Mouse (Mus musculus) stomach, postnatal 0 days (tissue): ENCODE measurements around the gene Nim1k. TPM values are rescaled to one million over a fixed set of nuclear protein-coding genes. Genes with fewer than 3 reads are reported as not detected.

Source experiments
- ATAC-seq: fragments of 200-750 bp; cut with Nextera tagmentation; 2 replicates; pipeline ENCODE4 v1.8.0; 2017; ENCODE audit not compliant: low FRiP score, low TSS enrichment
- DNase-seq: peaks from one replicate; pipeline ENCODE4 v3.0.0-alpha.2; 2016; ENCODE audit warnings: low spot score
- H3K27ac ChIP-seq: fragments of 300-500 bp; sonication (generic); replicated peaks from 2 replicates; pipeline ENCODE4 v1.5.1; 2014; ENCODE audit warnings: mild to moderate bottlenecking, control low read depth
- H3K27me3 ChIP-seq: fragments of 300-500 bp; sonication (generic); 2 replicates; pipeline ENCODE4 v1.6.1; 2014; ENCODE audit warnings: low read length; ENCODE audit not compliant: control insufficient read depth, insufficient read depth
- H3K36me3 ChIP-seq: fragments of 300-500 bp; sonication (generic); 2 replicates; pipeline ENCODE4 v1.6.1; 2014; ENCODE audit warnings: low read length, mixed read lengths; ENCODE audit not compliant: control insufficient read depth, insufficient read depth
- H3K4me1 ChIP-seq: fragments of 300-500 bp; sonication (generic); replicated peaks from 2 replicates; pipeline ENCODE4 v1.6.1; 2014; ENCODE audit warnings: antibody characterized with exemption; ENCODE audit not compliant: control insufficient read depth, insufficient read depth
- H3K4me2 ChIP-seq: fragments of 300-500 bp; sonication (generic); replicated peaks from 2 replicates; pipeline ENCODE4 v1.6.1; 2014; ENCODE audit warnings: low read depth, mild to moderate bottlenecking, control low read depth, moderate library complexity
- H3K4me3 ChIP-seq: fragments of 300-500 bp; sonication (generic); 2 replicates; pipeline ENCODE4 v1.5.1; 2014; ENCODE audit warnings: low read depth, low read length, control low read depth
- H3K9ac ChIP-seq: fragments of 300-500 bp; sonication (generic); 2 replicates; pipeline ENCODE4 v1.6.1; 2014; ENCODE audit warnings: mild to moderate bottlenecking, low read length, control low read depth, mixed read lengths
- H3K9me3 ChIP-seq: fragments of 300-500 bp; sonication (generic); 2 replicates; pipeline ENCODE4 v1.6.1; 2016; ENCODE audit warnings: low read length; ENCODE audit not compliant: control insufficient read depth
- CTCF ChIP-seq: IDR thresholded peaks from 2 replicates; pipeline ENCODE4 v1.5.1; 2016; ENCODE audit warnings: antibody characterized with exemption, low read depth, mild to moderate bottlenecking, moderate library complexity
- EP300 ChIP-seq: optimal IDR thresholded peaks from 2 replicates; pipeline ENCODE3; 2016; ENCODE audit warnings: antibody characterized with exemption
- WGBS: fragments of 180-500 bp; shearing (Covaris S2); extraction: QIAGEN DNeasy Blood & Tissue Kit; methylation state at CpG from one replicate; pipeline ENCODE4 v1.1.7; 2014; 5-methylcytosine and 5-hydroxymethylcytosine counted together
- polyA plus RNA-seq: library from polyadenylated mRNA; unstranded; fragments of >200 nt; fragmentation: Nextera tagmentation; extraction: Ambion mirVana; gene quantifications from 2 replicates; pipeline ENCODE4 v1.2.1, GENCODE M21; 2015

The Nim1k gene
- polyA plus RNA-seq, 1 experiment from 2014 or later: 0.53 TPM

- no peaks in the 10 kb centered on the region for H3K27me3 ChIP-seq
- H3K36me3 ChIP-seq: peaks cover 5% of the 10 kb centered on the region
- H3K4me3 ChIP-seq: peak overlapping the region; percentile 82
- H3K4me1 ChIP-seq: peaks cover 6% of the 10 kb centered on the region; the same call in 1 of the 2 replicates
- TF ChIP-seq EP300 (no peak), CTCF (no peak)
- WGBS: under 1% methylated on average over 57 of the region's 66 CpGs
- H3K27ac ChIP-seq: peak overlapping the region; percentile 97
- ATAC-seq: peak; percentile 74
- peak; percentile 51 for DNase-seq
- no peaks in the 10 kb centered on the region for H3K9me3 ChIP-seq
- H3K4me2 ChIP-seq: peak overlapping the region; percentile 90
- peak overlapping the region; percentile 91 for H3K9ac ChIP-seq
Observed at GRCm38 (mm10) chr13:119789851-119790717, 34.4 kb upstream of the Nim1k start.

- no peak overlapping the region for H3K4me2 ChIP-seq
- H3K4me3 ChIP-seq: no peak overlapping the region
- 78% methylated on average over 4 of the region's 4 CpGs for WGBS
- no peaks in the 10 kb centered on the region for H3K9me3 ChIP-seq
- no peak for ATAC-seq
- TF ChIP-seq EP300: no peak
- TF ChIP-seq CTCF: 0 out of 2 replicates have a peak, but pooled peaks have one; percentile 7
- DNase-seq: no peak
- H3K27ac ChIP-seq: no peak overlapping the region
- no peaks in the 10 kb centered on the region for H3K4me1 ChIP-seq
- peaks cover 8% of the 10 kb centered on the region for H3K36me3 ChIP-seq
- no peaks in the 10 kb centered on the region for H3K27me3 ChIP-seq
- no peak overlapping the region for H3K9ac ChIP-seq
Observed at GRCm38 (mm10) chr13:119783581-119783980, 27.9 kb upstream of the Nim1k start.

GRCm38 (mm10) chr13:119768541-119768940 lies 12.9 kb upstream of the Nim1k start:
- Histone ChIP-seq H3K36me3 (peaks cover 10% of the 10 kb centered on the region; the same call in 1 of the 2 replicates), H3K27ac (no peak overlapping the region), H3K4me3 (no peak overlapping the region), H3K27me3 (no peaks in the 10 kb centered on the region), H3K9ac (no peak overlapping the region), H3K4me1 (no peaks in the 10 kb centered on the region), H3K9me3 (no peaks in the 10 kb centered on the region), H3K4me2 (no peak overlapping the region)
- TF ChIP-seq CTCF: no peak
- TF ChIP-seq EP300: no peak
- ATAC-seq (no peak), DNase-seq (no peak)
- 69% methylated on average over 6 of the region's 6 CpGs for WGBS

- Histone ChIP-seq H3K4me1 (no peaks in the 10 kb centered on the region), H3K4me2 (no peak overlapping the region), H3K36me3 (peaks cover 12% of the 10 kb centered on the region; the same call in 1 of the 2 replicates), H3K9ac (no peak overlapping the region), H3K27me3 (no peaks in the 10 kb centered on the region), H3K27ac (no peak overlapping the region), H3K9me3 (no peaks in the 10 kb centered on the region), H3K4me3 (no peak overlapping the region)
- WGBS: 82% methylated on average over 7 of the region's 7 CpGs
- TF ChIP-seq EP300 (no peak), CTCF (no peak)
- ATAC-seq: no peak
- no peak for DNase-seq
Observed at GRCm38 (mm10) chr13:119766480-119766879, 10.8 kb upstream of the Nim1k start.

- Histone ChIP-seq H3K4me3 (no peak overlapping the region), H3K4me2 (no peak overlapping the region), H3K9me3 (no peaks in the 10 kb centered on the region), H3K27ac (no peak overlapping the region), H3K9ac (no peak overlapping the region), H3K4me1 (no peaks in the 10 kb centered on the region; the same call in 1 of the 2 replicates), H3K36me3 (no peaks in the 10 kb centered on the region), H3K27me3 (no peaks in the 10 kb centered on the region)
- ATAC-seq (no peak), DNase-seq (no peak)
- TF ChIP-seq EP300 (no peak), CTCF (no peak)
- WGBS: 35% methylated on average over 5 of the region's 5 CpGs
Observed at GRCm38 (mm10) chr13:119756831-119757230, 1.1 kb upstream of the Nim1k start.

- H3K9ac ChIP-seq: peak overlapping the region; percentile 69
- no peaks in the 10 kb centered on the region for H3K36me3 ChIP-seq
- no peaks in the 10 kb centered on the region; the same call in 1 of the 2 replicates for H3K4me1 ChIP-seq
- H3K4me3 ChIP-seq: peak overlapping the region; percentile 52
- peak overlapping the region; percentile 92 for H3K4me2 ChIP-seq
- H3K27me3 ChIP-seq: no peaks in the 10 kb centered on the region
- peak overlapping the region; percentile 67 for H3K27ac ChIP-seq
- DNase-seq (peak; percentile 19), ATAC-seq (peak; percentile 44; the same call in 1 of the 2 replicates)
- H3K9me3 ChIP-seq: no peaks in the 10 kb centered on the region
- 2% methylated on average over 16 of the region's 16 CpGs for WGBS
- TF ChIP-seq CTCF: no peak
- TF ChIP-seq EP300: no peak
Observed at GRCm38 (mm10) chr13:119755141-119755547, 538 bp downstream of the Nim1k start.
